Mouse (Mus musculus): ENCODE results near the gene Ampd3. TPM values are rescaled to one million over a fixed set of nuclear protein-coding genes. Genes with fewer than 3 reads are reported as not detected.

Gene Ampd3
- polyA plus RNA-seq, 1 experiment from 2014 or later, result 5.6 TPM

- no peak for DNase-seq (ENCODE audit: low spot score)
Observed at GRCm38 (mm10) chr7:110834522-110834921, 66.5 kb downstream of the Ampd3 start.

GRCm38 (mm10) chr7:110840332-110840731 is 72.3 kb downstream of the Ampd3 start:
- no peak for DNase-seq (ENCODE audit: low spot score)

- peak; percentile 96 for DNase-seq (ENCODE audit: low spot score)
Observed at GRCm38 (mm10) chr7:110843916-110844874, 76.2 kb downstream of the Ampd3 start, which contains the start of gene Rnf141. Rnf141 (minus strand) TSS chr7:110844457.

- no peak for DNase-seq (ENCODE audit: low spot score)
Observed at GRCm38 (mm10) chr7:110847321-110847720, 79.3 kb downstream of the Ampd3 start.

- DNase-seq (ENCODE audit: low spot score), result no peak
Observed at GRCm38 (mm10) chr7:110848371-110848770, 80.4 kb downstream of the Ampd3 start.

- no peak for DNase-seq (ENCODE audit: low spot score)
Observed at GRCm38 (mm10) chr7:110851541-110852203, 83.7 kb downstream of the Ampd3 start.

GRCm38 (mm10) chr7:110853611-110854010 is 85.6 kb downstream of the Ampd3 start:
- DNase-seq (ENCODE audit: low spot score), result no peak

- no peak for DNase-seq (ENCODE audit: low spot score)
Observed at GRCm38 (mm10) chr7:110854519-110854918, 86.5 kb downstream of the Ampd3 start.

GRCm38 (mm10) chr7:110854927-110855546 is 87.0 kb downstream of the Ampd3 start:
- no peak for DNase-seq (ENCODE audit: low spot score)

GRCm38 (mm10) chr7:110855604-110856003 is 87.6 kb downstream of the Ampd3 start:
- no peak for DNase-seq (ENCODE audit: low spot score)

- no peak for DNase-seq (ENCODE audit: low spot score)
Observed at GRCm38 (mm10) chr7:110860129-110860528, 92.1 kb downstream of the Ampd3 start.

Small RNA genes within 50 kb of the gene (microRNA-seq; reads per million reads assigned to microRNA genes)
- gene Gm47282 (ENCODE audit: borderline number of aligned reads), result not detected

Other genes starting within 250 kb of the Ampd3 start
- 6.1 and 7.0 TPM in 2 replicates for gene Sbf2, start 153.3 kb upstream of the Ampd3 start, polyA plus RNA-seq (2015; fragmentation: Nextera tagmentation; extraction: Ambion mirVana)
- gene Adm, start 140.5 kb upstream of the Ampd3 start, polyA plus RNA-seq (2015; fragmentation: Nextera tagmentation; extraction: Ambion mirVana), result 19.3 and 25.1 TPM in 2 replicates
- gene Rnf141, start 76.3 kb downstream of the Ampd3 start, polyA plus RNA-seq (2015; fragmentation: Nextera tagmentation; extraction: Ambion mirVana), result 13.1 and 13.9 TPM in 2 replicates
- gene Lyve1, start 95.0 kb downstream of the Ampd3 start, polyA plus RNA-seq (2015; fragmentation: Nextera tagmentation; extraction: Ambion mirVana), result 3.0 and 3.8 TPM in 2 replicates
- 0.92 and 1.1 TPM in 2 replicates for gene Mrvi1, start 214.3 kb downstream of the Ampd3 start, polyA plus RNA-seq (2015; fragmentation: Nextera tagmentation; extraction: Ambion mirVana)

Measured in thymus, postnatal 0 days (tissue).